Mouse (Mus musculus) stomach, postnatal 0 days (tissue): ENCODE measurements at regions not wholly inside any gene's neighbourhood (a gene's known extent, or its start where the extent isn't known, plus 50 kb on each side); places are given as distances from the start of the nearest gene placed in this dataset.

Experiments
- ATAC-seq: fragments of 200-750 bp; cut with Nextera tagmentation; 2 replicates; pipeline ENCODE4 v1.8.0; 2017; ENCODE audit not compliant: low FRiP score, low TSS enrichment
- DNase-seq: peaks from one replicate; pipeline ENCODE4 v3.0.0-alpha.2; 2016; ENCODE audit warnings: low spot score
- H3K27ac ChIP-seq: fragments of 300-500 bp; sonication (generic); replicated peaks from 2 replicates; pipeline ENCODE4 v1.5.1; 2014; ENCODE audit warnings: mild to moderate bottlenecking, control low read depth
- H3K27me3 ChIP-seq: fragments of 300-500 bp; sonication (generic); 2 replicates; pipeline ENCODE4 v1.6.1; 2014; ENCODE audit warnings: low read length; ENCODE audit not compliant: control insufficient read depth, insufficient read depth
- H3K36me3 ChIP-seq: fragments of 300-500 bp; sonication (generic); 2 replicates; pipeline ENCODE4 v1.6.1; 2014; ENCODE audit warnings: low read length, mixed read lengths; ENCODE audit not compliant: control insufficient read depth, insufficient read depth
- H3K4me1 ChIP-seq: fragments of 300-500 bp; sonication (generic); replicated peaks from 2 replicates; pipeline ENCODE4 v1.6.1; 2014; ENCODE audit warnings: antibody characterized with exemption; ENCODE audit not compliant: control insufficient read depth, insufficient read depth
- H3K4me2 ChIP-seq: fragments of 300-500 bp; sonication (generic); replicated peaks from 2 replicates; pipeline ENCODE4 v1.6.1; 2014; ENCODE audit warnings: low read depth, mild to moderate bottlenecking, control low read depth, moderate library complexity
- H3K4me3 ChIP-seq: fragments of 300-500 bp; sonication (generic); 2 replicates; pipeline ENCODE4 v1.5.1; 2014; ENCODE audit warnings: low read depth, low read length, control low read depth
- H3K9ac ChIP-seq: fragments of 300-500 bp; sonication (generic); 2 replicates; pipeline ENCODE4 v1.6.1; 2014; ENCODE audit warnings: mild to moderate bottlenecking, low read length, control low read depth, mixed read lengths
- H3K9me3 ChIP-seq: fragments of 300-500 bp; sonication (generic); 2 replicates; pipeline ENCODE4 v1.6.1; 2016; ENCODE audit warnings: low read length; ENCODE audit not compliant: control insufficient read depth
- CTCF ChIP-seq: IDR thresholded peaks from 2 replicates; pipeline ENCODE4 v1.5.1; 2016; ENCODE audit warnings: antibody characterized with exemption, low read depth, mild to moderate bottlenecking, moderate library complexity
- EP300 ChIP-seq: optimal IDR thresholded peaks from 2 replicates; pipeline ENCODE3; 2016; ENCODE audit warnings: antibody characterized with exemption
- WGBS: fragments of 180-500 bp; shearing (Covaris S2); extraction: QIAGEN DNeasy Blood & Tissue Kit; methylation state at CpG from one replicate; pipeline ENCODE4 v1.1.7; 2014; 5-methylcytosine and 5-hydroxymethylcytosine counted together

GRCm38 (mm10) chr16:50032798-50033197 is 232.5 kb downstream of the Cd47 start:
- no peak overlapping the region for H3K4me3 ChIP-seq
- no peak overlapping the region for H3K27ac ChIP-seq
- TF ChIP-seq CTCF = no peak
- no peak for TF ChIP-seq EP300
- H3K4me2 ChIP-seq = no peak overlapping the region
- no peaks in the 10 kb centered on the region for H3K27me3 ChIP-seq
- no peaks in the 10 kb centered on the region for H3K9me3 ChIP-seq
- 61% methylated on average over 2 of the region's 2 CpGs for WGBS
- H3K36me3 ChIP-seq = no peaks in the 10 kb centered on the region
- ATAC-seq (no peak), DNase-seq (no peak)
- H3K4me1 ChIP-seq = no peaks in the 10 kb centered on the region
- H3K9ac ChIP-seq = no peak overlapping the region

- TF ChIP-seq EP300 = no peak
- TF ChIP-seq CTCF = peak; percentile 52
Observed at GRCm38 (mm10) chr16:50036296-50036734, 236.0 kb downstream of the Cd47 start.

GRCm38 (mm10) chr16:50044103-50044502 is 243.8 kb downstream of the Cd47 start:
- no peak for ATAC-seq
- no peak overlapping the region for H3K27ac ChIP-seq
- H3K4me2 ChIP-seq = no peak overlapping the region
- 85% methylated on average over 1 of the region's 1 CpGs for WGBS
- TF ChIP-seq CTCF = no peak
- TF ChIP-seq EP300 = no peak
- no peaks in the 10 kb centered on the region for H3K4me1 ChIP-seq
- H3K9me3 ChIP-seq = no peaks in the 10 kb centered on the region
- no peaks in the 10 kb centered on the region for H3K36me3 ChIP-seq
- no peaks in the 10 kb centered on the region for H3K27me3 ChIP-seq
- H3K4me3 ChIP-seq = no peak overlapping the region
- DNase-seq = no peak
- no peak overlapping the region for H3K9ac ChIP-seq

More at GRCm38 (mm10) chr16:50036296-50036734, 236.0 kb downstream of the Cd47 start:
- ATAC-seq (no peak), DNase-seq (no peak)
- no peak overlapping the region for H3K9ac ChIP-seq
- no peaks in the 10 kb centered on the region for H3K36me3 ChIP-seq
- no peaks in the 10 kb centered on the region for H3K9me3 ChIP-seq
- no peak overlapping the region for H3K4me3 ChIP-seq
- WGBS = 48% methylated on average over 5 of the region's 5 CpGs
- no peak overlapping the region for H3K4me2 ChIP-seq
- no peak overlapping the region for H3K27ac ChIP-seq
- no peaks in the 10 kb centered on the region for H3K4me1 ChIP-seq
- H3K27me3 ChIP-seq = no peaks in the 10 kb centered on the region

- H3K9me3 ChIP-seq = no peaks in the 10 kb centered on the region
- H3K27ac ChIP-seq = no peak overlapping the region
- TF ChIP-seq EP300 (no peak), CTCF (peak; percentile 84)
- no peaks in the 10 kb centered on the region for H3K27me3 ChIP-seq
- ATAC-seq (peak; percentile 83), DNase-seq (peak; percentile 78)
- no peaks in the 10 kb centered on the region for H3K4me1 ChIP-seq
- peak overlapping the region; percentile 53 for H3K4me2 ChIP-seq
- WGBS = 11% methylated on average over 32 of the region's 32 CpGs
- H3K36me3 ChIP-seq = no peaks in the 10 kb centered on the region
- H3K4me3 ChIP-seq = peak overlapping the region; percentile 22
- no peak overlapping the region for H3K9ac ChIP-seq
Observed at GRCm38 (mm10) chr16:50045552-50046547, 245.5 kb downstream of the Cd47 start.

- no peak overlapping the region for H3K4me2 ChIP-seq
- H3K36me3 ChIP-seq = no peaks in the 10 kb centered on the region
- WGBS = 68% methylated on average over 4 of the region's 4 CpGs
- no peak overlapping the region for H3K27ac ChIP-seq
- ATAC-seq (no peak), DNase-seq (no peak)
- H3K27me3 ChIP-seq = no peaks in the 10 kb centered on the region
- H3K9me3 ChIP-seq = no peaks in the 10 kb centered on the region
- no peak for TF ChIP-seq EP300
- TF ChIP-seq CTCF = no peak
- H3K4me3 ChIP-seq = no peak overlapping the region
- H3K9ac ChIP-seq = no peak overlapping the region
- H3K4me1 ChIP-seq = 0 out of 2 replicates have a peak, but pooled peaks cover 2% of the 10 kb centered on the region
Observed at GRCm38 (mm10) chr16:50063540-50063939, 263.2 kb downstream of the Cd47 start.
